Mouse (Mus musculus): ENCODE measurements around the gene Stx16. TPM values are rescaled to one million over a fixed set of nuclear protein-coding genes. Genes with fewer than 3 reads are reported as not detected.

The Stx16 gene
- total and polyA plus RNA-seq, 3 experiments: 14.8 to 22.3 TPM; not detected in 1

DNA sequence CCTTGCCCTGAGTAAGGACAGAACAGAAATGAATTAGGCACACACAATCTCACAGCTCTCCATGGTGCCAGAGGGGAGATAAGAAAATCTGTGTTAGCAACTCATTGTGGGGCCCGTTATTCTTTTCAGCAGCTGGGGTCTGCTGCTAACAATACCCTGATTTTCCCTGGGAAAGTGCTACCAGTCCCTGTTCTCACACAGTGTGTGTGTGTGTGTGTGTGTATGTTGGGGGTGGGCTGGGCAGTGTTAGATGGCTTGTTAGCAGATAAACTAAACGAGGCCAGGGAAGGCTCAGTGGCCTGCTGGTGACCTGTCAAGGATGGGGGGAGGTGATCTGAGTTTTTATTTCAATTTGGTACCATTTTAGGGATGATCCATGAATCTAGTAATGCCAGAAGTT, 14.9 kb upstream of the Stx16 start:
- no peaks in the 10 kb centered on the region for H3K9me3 ChIP-seq (replicated peaks; ENCODE audit: insufficient read depth, low read length)
- DNase-seq (ENCODE audit: low read depth, low spot score): no peak

DNA sequence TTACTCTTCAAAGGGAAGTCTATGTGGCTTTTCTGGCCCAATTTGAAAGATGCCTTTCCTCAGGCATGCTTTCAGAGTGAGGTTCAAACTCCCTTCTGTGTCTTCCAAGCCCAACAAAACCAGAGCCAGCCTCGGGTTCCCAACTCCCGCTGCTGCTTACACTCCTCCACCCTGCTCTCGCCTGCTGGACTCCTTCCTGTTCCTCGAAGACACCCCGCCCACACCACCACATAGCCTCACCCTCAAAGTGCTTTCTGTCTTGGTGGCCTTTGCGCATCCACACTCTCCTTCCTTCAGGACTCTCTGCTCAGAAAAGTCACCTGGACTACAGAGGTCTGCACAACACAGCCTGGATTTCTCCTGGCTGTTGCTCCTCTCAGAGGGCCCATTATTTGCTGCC, 13.0 kb upstream of the Stx16 start:
- H3K9me3 ChIP-seq (replicated peaks; ENCODE audit: insufficient read depth, low read length): no peaks in the 10 kb centered on the region
- no peaks in the 10 kb centered on the region for H3K79me2 ChIP-seq (ENCODE audit: control insufficient read depth, insufficient read depth, low read length, poor library complexity)
- H3K27ac ChIP-seq (ENCODE audit: control insufficient read depth, low read depth, low read length): no peak overlapping the region
- no peaks in the 10 kb centered on the region for H3K36me3 ChIP-seq (ENCODE audit: control insufficient read depth in 1 of 2, insufficient read depth in 2 of 2, low read length in 2 of 2)
- DNase-seq (ENCODE audit: low read depth, low spot score): no peak
- no peaks in the 10 kb centered on the region for H3K4me1 ChIP-seq (ENCODE audit: control insufficient read depth in 1 of 2, insufficient read depth in 2 of 2, low read length in 2 of 2)
- no peak overlapping the region for H3K4me3 ChIP-seq (ENCODE audit: control insufficient read depth in 1 of 2, insufficient read depth in 1 of 2, low read depth in 2 of 2, low read length in 2 of 2)
- no peak for TF ChIP-seq E2F4 (IDR thresholded peaks at IDR 0.05; ENCODE audit: borderline replicate concordance, low read depth, low read length)
- TF ChIP-seq RAD21 (IDR thresholded peaks at IDR 0.05; ENCODE audit: low read depth, low read length): no peak
- TF ChIP-seq BHLHE40 (IDR thresholded peaks at IDR 0.05; ENCODE audit: borderline replicate concordance, low read depth, low read length): no peak
- TF ChIP-seq MAFK (IDR thresholded peaks at IDR 0.05; ENCODE audit: borderline replicate concordance, low read depth, low read length): no peak
- TF ChIP-seq CTCF (IDR thresholded peaks at IDR 0.05 in 2 of 3, conservative IDR thresholded peaks at IDR 0.05 in 1 of 3; ENCODE audit: control insufficient read depth in 1 of 3, insufficient read depth in 1 of 3, low read depth in 2 of 3, low read length in 3 of 3, poor library complexity in 1 of 3, severe bottlenecking in 1 of 3): no peak
- no peak for TF ChIP-seq MXI1 (IDR thresholded peaks at IDR 0.05; ENCODE audit: low read depth, low read length)
- TF ChIP-seq MYB (IDR thresholded peaks at IDR 0.05; ENCODE audit: low read depth, low read length): no peak
- TF ChIP-seq ZKSCAN1 (IDR thresholded peaks at IDR 0.05; ENCODE audit: low read depth, low read length): no peak
- TF ChIP-seq SMC3 (IDR thresholded peaks at IDR 0.05; ENCODE audit: low read depth, low read length): no peak
- no peak for TF ChIP-seq GATA1 (IDR thresholded peaks at IDR 0.05; ENCODE audit: low read depth, low read length)
- TF ChIP-seq CHD2 (IDR thresholded peaks at IDR 0.05; ENCODE audit: low read length): no peak
- no peak for TF ChIP-seq ZNF384 (IDR thresholded peaks at IDR 0.05; ENCODE audit: low read depth, low read length)
- TF ChIP-seq TAL1 (IDR thresholded peaks at IDR 0.05; ENCODE audit: low read length): no peak
- no peak for TF ChIP-seq HCFC1 (IDR thresholded peaks at IDR 0.05; ENCODE audit: low read depth, low read length)
- no peak for TF ChIP-seq MYC (IDR thresholded peaks at IDR 0.05; ENCODE audit: low read depth, low read length)
- TF ChIP-seq TBP (IDR thresholded peaks at IDR 0.05; ENCODE audit: low read depth, low read length): no peak
- TF ChIP-seq MEF2A (IDR thresholded peaks at IDR 0.05; ENCODE audit: extremely low read depth, insufficient replicate concordance, low read depth, low read length, poor library complexity, severe bottlenecking): no peak
- no peaks in the 10 kb centered on the region for H3K27me3 ChIP-seq (ENCODE audit: control insufficient read depth in 1 of 2, insufficient read depth in 2 of 2, low read length in 2 of 2)
- H3K9ac ChIP-seq (ENCODE audit: control insufficient read depth, low read depth, low read length, poor library complexity, severe bottlenecking): no peak overlapping the region

More for the DNA sequence above, 14.9 kb upstream of the Stx16 start:
- no peaks in the 10 kb centered on the region for H3K27me3 ChIP-seq (ENCODE audit: control insufficient read depth in 1 of 2, insufficient read depth in 2 of 2, low read length in 2 of 2)
- no peak for TF ChIP-seq NELFE (IDR thresholded peaks at IDR 0.05; ENCODE audit: low read depth, low read length)
- TF ChIP-seq USF2 (IDR thresholded peaks at IDR 0.05; ENCODE audit: borderline replicate concordance in 1 of 2, insufficient read depth in 1 of 2, low read depth in 1 of 2, low read length in 2 of 2): no peak
- H3K4me3 ChIP-seq (ENCODE audit: control insufficient read depth in 1 of 2, insufficient read depth in 1 of 2, low read depth in 2 of 2, low read length in 2 of 2): no peak overlapping the region
- H3K79me2 ChIP-seq (ENCODE audit: control insufficient read depth, insufficient read depth, low read length, poor library complexity): no peaks in the 10 kb centered on the region
- H3K27ac ChIP-seq (ENCODE audit: control insufficient read depth, low read depth, low read length): no peak overlapping the region
- no peaks in the 10 kb centered on the region for H3K36me3 ChIP-seq (ENCODE audit: control insufficient read depth in 1 of 2, insufficient read depth in 2 of 2, low read length in 2 of 2)
- H3K9ac ChIP-seq (ENCODE audit: control insufficient read depth, low read depth, low read length, poor library complexity, severe bottlenecking): no peak overlapping the region
- no peaks in the 10 kb centered on the region for H3K4me1 ChIP-seq (ENCODE audit: control insufficient read depth in 1 of 2, insufficient read depth in 2 of 2, low read length in 2 of 2)

All from MEL (cell line).